In the genomic region with DNA sequence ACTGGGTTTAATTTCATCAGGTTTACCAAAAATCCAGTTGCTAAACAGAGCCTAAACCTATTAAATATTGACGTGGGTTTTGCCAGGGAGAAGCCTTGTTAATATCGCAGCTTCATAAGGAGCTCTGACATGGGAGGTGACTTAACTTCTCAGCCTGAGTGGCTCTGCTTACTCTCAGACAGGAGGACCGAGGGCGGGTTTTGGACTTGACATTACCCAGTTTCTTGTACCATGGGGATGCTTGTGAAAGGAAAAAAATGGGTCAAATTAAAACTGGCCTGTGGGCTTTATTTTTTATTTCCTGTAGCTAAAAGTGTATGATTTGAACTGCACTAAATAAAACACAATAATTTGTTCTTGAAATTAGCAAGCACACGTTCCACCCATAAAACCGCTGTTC, we compare ENCODE assay signal across 25 mouse cellular contexts.
"Had no signal": no experiment of that assay in that cellular context is flagged by ENCODE, and none has a peak within 500 bp of the region (broad histone marks: within the 10 kb centered on the region; RNA-seq: fewer than 3 reads in every experiment).

No protein-coding gene starts in this region.

- H3K4me2 ChIP-seq: heart, embryonic 11.5 days; heart, embryonic 13.5 days; heart, embryonic 15.5 days; hindbrain, embryonic 13.5 days; hindbrain, embryonic 15.5 days; intestine, embryonic 15.5 days; limb, embryonic 13.5 days; limb, embryonic 15.5 days; liver, embryonic 13.5 days; liver, embryonic 15.5 days had no signal

- DNase-seq: forebrain, postnatal 0 days; gastrocnemius, postnatal 14 days; gastrocnemius, postnatal 36 days; heart, adult 2 months; heart, postnatal 14 days; heart, postnatal 36 days; kidney, adult 11 months; kidney, adult 2 months; kidney, adult 9 months; kidney, postnatal 25 days; layer of hippocampus, adult 9-11 months; liver, embryonic 13.5 days; liver, postnatal 0 days had no signal

- H3K4me3 ChIP-seq: heart, adult 2 months; heart, embryonic 13.5 days; heart, embryonic 15.5 days; hindbrain, embryonic 13.5 days; hindbrain, embryonic 15.5 days; intestine, embryonic 15.5 days; left cerebral cortex, adult 2 months; limb, embryonic 13.5 days; limb, embryonic 15.5 days; liver, embryonic 13.5 days; liver, embryonic 15.5 days had no signal

- H3K4me1 ChIP-seq: heart, embryonic 13.5 days; heart, embryonic 15.5 days; hindbrain, embryonic 13.5 days; hindbrain, embryonic 15.5 days; intestine, embryonic 15.5 days; liver, embryonic 13.5 days; liver, embryonic 15.5 days had no signal

- H3K27ac ChIP-seq: heart, adult 2 months; heart, embryonic 13.5 days; heart, embryonic 15.5 days; hindbrain, embryonic 13.5 days; hindbrain, embryonic 15.5 days; hindbrain, postnatal 0 days; intestine, embryonic 15.5 days; kidney, postnatal 0 days; left cerebral cortex, adult 2 months; limb, embryonic 13.5 days; limb, embryonic 15.5 days; liver, embryonic 13.5 days; liver, embryonic 15.5 days had no signal

- H3K9ac ChIP-seq: forebrain, postnatal 0 days; heart, embryonic 13.5 days; heart, embryonic 15.5 days; hindbrain, embryonic 13.5 days; hindbrain, embryonic 15.5 days; intestine, embryonic 15.5 days; limb, embryonic 13.5 days; limb, embryonic 15.5 days; liver, embryonic 13.5 days; liver, embryonic 15.5 days; liver, postnatal 0 days had no signal

- H3K9me3 ChIP-seq: heart, embryonic 13.5 days; heart, embryonic 15.5 days; hindbrain, embryonic 13.5 days; hindbrain, embryonic 15.5 days; intestine, embryonic 15.5 days; limb, embryonic 13.5 days; limb, embryonic 15.5 days; liver, embryonic 13.5 days; liver, embryonic 15.5 days had no signal

- ATAC-seq: forebrain, postnatal 0 days; hindbrain, postnatal 0 days; intestine, embryonic 15.5 days; liver, postnatal 0 days had no signal

- H3K27me3 ChIP-seq: heart, embryonic 13.5 days; heart, embryonic 15.5 days; hindbrain, embryonic 13.5 days; hindbrain, embryonic 15.5 days; intestine, embryonic 15.5 days; limb, embryonic 13.5 days; limb, embryonic 15.5 days; liver, embryonic 13.5 days; liver, embryonic 15.5 days had no signal

- H3K36me3 ChIP-seq: heart, embryonic 13.5 days; heart, embryonic 15.5 days; hindbrain, embryonic 13.5 days; hindbrain, embryonic 15.5 days; intestine, embryonic 15.5 days; limb, embryonic 13.5 days; limb, embryonic 15.5 days; liver, embryonic 13.5 days; liver, embryonic 15.5 days had no signal
